Mouse (Mus musculus) heart, adult 18-20 months (tissue): ENCODE measurements around the gene Sardh. TPM values are rescaled to one million over a fixed set of nuclear protein-coding genes. Genes with fewer than 3 reads are reported as not detected.

Experiments used
- DNase-seq, 2 experiments: peaks; one replicate each; pipeline ENCODE4 v3.0.0; 2021 to 2022; ENCODE audit warnings: mixed read lengths in 1 of 2
- total RNA-seq, 2 experiments: library from RNA; stranded (reverse); gene quantifications; 2 replicates each; pipeline ENCODE4 v1.2.3; 2021

Gene Sardh
- total RNA-seq, 2 experiments from 2014 or later: 7.1 TPM

DNA sequence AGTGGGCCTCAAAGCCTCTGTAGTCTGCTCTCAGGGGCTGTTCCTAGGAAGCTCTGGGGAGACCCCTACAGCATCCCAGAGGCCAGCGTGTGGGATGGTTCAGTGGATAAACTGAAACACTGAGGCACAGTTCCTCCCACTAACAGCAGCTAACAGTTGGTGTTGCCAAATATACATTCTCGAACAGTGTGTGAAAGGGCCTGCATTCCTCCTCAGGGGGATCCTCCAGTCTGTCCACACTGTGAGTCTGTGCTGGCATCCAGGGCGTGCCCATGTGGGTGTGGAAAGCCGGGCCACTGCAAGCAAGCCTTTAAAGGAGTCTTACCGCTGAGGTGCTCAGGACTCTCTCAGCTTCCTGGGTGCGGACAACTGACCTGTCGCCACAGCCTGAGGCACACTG lies 21.6 kb downstream of the Sardh start:
- DNase-seq: no peak

DNA sequence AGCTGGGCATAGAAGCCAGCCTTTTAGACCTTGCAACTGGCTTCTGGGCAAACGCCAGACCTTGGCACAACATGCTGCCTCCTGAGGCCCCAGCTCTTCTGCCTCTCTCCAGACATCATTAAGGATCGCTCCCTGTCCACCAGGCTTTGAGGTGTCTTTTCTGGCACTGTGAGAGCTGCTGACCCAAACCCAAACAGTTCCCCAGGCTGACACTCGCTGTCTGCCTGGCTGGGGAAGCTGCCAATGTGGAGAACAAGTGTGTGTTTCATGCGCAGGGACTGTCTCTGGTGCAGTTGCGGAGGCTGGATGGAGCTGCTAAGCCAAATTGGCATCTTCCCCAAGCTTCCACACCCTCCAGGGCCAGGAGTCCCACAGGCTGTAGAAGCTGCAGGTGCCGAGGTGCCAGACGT lies 25.1 kb downstream of the Sardh start:
- no peak for DNase-seq

DNA sequence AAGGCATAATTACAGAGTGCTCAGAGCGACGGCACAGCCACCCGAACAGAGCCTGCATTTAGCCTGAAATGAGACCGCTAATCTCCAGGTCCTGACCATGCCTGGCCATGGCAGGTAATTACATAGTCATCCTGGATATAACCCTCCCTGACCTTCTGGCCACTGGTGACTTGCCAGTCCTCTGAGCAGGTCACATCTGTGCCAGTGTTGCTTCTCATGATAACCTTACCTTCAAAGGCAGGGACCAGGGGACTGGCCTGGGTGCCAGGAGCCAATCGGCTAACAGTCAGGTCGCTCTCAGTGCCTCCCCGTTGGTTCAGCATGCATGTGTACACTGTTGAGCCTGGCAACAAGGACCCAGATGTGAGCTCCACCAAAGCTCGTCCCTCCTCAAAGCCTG lies 29.6 kb downstream of the Sardh start:
- no peak for DNase-seq

DNA sequence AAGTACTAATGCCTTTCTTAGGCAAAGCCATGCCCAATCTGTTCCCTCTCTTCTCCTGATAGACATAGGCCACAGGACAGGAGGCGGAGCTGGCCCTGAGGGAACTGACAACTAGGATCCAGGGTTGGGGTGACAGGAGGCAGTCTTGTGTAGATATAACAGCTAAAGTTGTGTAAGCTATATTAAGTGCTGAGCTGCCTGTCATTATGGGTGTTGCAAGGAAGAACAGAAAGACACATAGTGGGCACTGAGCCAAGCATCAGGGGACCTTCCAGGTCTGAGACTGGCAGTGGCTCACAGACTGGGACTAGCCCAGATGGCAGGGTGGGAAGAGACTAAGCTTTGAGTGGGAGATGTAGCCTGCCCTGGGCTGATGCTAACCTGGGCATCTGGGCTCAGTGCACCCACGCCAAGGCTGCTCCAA lies 30.0 kb downstream of the Sardh start:
- DNase-seq: peak in 1 of 2 experiments; percentile 27

- no peak for DNase-seq
Measured at GRCm38 (mm10) chr2:27215537-27215936, 32.6 kb downstream of the Sardh start.

DNA sequence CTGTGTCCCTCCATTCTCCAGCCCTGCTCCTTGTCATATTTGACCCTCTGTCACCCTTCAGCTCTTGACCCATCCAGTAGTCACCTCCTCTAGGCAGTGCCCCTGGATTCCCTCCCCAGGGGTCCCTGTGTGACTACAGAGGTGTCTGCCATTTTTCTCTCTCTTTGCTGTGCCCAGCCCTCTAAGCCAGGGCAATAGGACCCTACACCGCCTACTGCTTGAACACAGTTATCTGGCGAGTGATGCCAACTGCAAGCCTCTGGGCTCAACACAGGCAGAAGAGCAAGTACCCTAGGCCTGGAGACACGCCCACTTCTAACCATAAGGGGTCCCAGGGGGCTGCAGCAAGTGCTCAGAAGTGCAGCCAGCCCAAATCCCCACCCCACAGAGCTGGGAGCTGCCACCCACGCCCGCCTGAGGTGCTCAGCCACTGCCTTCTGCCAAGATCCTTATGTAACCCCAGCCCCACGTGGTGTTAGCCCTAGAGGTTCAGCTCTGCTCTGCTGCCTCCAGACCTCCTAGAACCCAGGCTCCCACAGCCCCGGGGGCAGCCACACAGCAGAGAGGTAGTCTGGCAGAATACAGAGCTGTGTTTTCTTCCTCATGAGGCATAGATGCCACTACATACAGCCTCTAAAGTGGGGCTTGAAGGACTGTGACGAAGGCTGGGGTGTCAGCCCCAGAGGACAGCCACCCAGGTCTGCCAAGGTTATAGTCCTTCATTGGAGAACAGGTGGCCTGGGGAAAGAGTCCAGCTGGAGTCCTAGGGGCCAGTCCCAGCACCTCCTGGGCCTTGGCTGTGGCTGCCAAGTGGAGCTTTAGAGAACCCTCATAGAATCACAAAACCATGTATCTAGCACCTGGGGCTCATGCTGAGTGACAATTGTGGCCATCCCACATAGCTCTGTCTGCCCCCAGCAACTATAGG lies 35.9 kb downstream of the Sardh start:
- peak; percentile 67 to 70 for DNase-seq

GRCm38 (mm10) chr2:27210676-27211210 lies 37.4 kb downstream of the Sardh start:
- no peak for DNase-seq

- peak; percentile 45 to 76 for DNase-seq
Measured at GRCm38 (mm10) chr2:27210255-27210654, 37.9 kb downstream of the Sardh start.

GRCm38 (mm10) chr2:27209816-27210215 lies 38.3 kb downstream of the Sardh start:
- peak; percentile 65 to 81 for DNase-seq

DNA sequence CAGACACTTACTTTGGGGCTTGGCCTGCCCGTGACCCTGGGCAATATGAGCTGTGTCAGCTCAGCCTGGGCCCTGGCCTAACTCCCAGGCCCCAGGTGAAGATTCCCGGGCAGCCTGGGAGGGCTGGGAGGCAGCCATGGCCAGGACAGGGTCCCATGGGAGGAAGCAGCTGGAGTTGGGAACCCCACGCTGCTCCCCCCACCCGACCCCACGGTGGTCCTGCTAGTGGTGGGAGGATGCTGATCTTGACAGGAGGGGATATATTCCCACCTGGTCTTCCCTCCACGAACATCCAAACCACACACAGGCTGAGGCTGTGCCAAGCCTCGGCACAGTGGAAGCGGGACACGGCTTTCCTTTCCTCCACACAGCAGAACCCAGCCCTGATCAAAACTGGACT lies 38.8 kb downstream of the Sardh start:
- peak in 1 of 2 experiments; percentile 19 for DNase-seq

DNA sequence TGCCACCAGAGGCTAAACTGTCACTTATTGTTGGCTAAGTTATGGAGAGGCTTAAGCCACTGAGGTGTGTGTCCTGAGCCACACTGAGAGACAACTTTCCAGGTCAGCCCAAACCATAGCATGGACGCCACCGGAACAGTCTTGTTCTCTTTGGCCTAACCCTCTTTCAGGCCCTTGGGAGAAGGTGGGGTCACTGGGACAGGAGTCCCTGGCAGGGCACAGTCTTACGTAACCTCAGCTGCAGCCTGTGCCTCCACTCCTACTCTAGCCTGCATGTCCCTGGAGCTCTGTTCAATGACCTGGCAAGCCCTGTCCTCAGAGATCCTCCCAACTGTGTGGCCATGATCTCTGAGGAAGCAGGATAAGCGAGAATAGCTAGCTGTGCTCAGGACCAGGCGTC lies 41.0 kb downstream of the Sardh start:
- DNase-seq: peak; percentile 85 to 92

DNA sequence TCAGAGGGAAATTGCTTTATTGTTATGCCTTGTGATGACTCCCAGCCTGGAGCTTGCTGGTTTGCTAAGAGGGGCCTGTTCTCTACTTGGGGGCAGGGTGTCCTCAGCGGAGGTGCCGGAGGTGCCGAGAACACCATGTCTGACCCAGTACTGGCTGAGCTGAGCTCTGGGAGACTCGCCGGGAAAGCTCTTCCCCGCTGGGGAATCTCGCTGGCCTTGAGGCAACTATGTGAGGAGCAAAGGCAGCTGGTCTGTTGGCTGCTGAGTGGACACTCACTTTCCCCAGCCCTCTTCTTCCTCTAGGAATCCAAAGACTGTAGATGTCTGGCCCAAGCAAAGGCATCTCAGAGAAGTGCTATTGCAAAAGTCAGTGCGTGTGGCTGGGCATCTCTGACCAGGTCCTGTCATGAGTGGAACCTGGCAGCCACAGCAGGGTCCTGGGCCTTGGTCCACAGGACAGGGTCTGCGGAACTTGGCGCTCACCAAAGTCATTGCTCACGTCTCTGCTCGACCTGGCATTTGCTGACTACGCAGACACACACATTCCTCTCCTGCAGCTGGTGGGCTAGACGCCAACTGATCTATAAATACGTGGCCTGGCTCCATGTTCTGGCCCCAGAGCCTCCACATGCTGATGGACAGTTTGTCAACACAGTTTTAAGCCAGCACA lies 41.9 kb downstream of the Sardh start:
- peak; percentile 87 to 92 for DNase-seq

DNA sequence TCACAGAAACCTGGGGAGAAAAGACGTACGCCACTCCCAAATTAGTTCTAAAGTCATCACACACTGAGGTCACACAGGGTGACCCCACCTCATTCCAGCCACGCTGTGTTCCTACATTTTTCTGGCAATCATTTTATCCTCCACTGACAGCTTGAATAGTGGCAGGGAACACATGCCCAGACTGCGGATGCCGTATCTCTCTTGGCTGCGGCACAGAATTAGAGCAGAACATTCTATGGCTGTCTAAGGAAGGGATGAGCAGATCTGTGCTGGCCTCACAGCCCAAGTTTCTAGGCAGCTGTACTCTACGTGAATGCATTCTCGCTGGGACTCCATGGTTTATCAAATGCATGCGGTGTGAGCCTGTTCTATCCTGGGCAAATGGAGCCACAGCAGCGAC lies 42.5 kb downstream of the Sardh start:
- peak; percentile 67 to 79 for DNase-seq

GRCm38 (mm10) chr2:27200586-27200985 lies 47.6 kb downstream of the Sardh start:
- DNase-seq: no peak

- DNase-seq: peak; percentile 41 to 61
Measured at GRCm38 (mm10) chr2:27198551-27199246, 49.4 kb downstream of the Sardh start.

DNA sequence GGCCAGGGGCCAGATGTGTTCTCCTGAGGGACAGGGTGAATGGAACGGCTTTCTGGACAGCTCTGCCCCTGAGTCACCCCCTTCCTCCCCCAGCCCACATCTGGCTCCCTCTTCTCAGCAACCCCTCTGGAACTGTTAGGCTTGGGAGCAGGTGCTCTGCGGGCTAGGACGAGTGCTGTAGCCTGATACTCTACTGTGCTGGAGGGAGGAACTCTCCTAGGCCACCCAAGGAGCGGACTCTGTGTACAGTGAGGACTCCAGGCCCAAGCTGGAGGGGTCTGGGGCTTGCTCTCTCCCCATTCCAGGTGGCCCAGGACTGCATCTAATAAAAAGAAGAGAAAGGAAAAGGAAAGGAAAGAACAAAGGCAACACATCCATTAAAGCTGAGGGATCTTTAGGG lies 58.1 kb downstream of the Sardh start:
- no peak for DNase-seq

DNA sequence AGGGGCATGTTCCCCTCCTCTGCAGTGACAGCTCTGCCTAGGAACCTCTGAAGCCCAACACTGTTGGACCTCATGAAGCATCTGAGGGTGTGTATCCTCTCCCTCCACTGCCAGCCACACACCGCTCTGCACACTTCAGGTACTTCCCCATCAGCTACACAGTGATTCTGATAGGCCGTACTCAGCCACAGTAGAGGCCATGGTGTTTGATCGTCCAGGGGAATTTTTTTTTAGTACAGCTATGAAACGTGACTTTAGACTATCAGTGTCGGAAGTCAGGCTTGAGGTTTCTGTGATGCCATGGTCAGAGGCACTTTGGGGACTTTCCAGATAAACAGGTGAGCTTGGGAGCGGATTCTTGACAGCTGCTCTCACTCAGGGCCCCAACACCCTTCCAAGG lies 60.6 kb downstream of the Sardh start:
- no peak for DNase-seq

DNA sequence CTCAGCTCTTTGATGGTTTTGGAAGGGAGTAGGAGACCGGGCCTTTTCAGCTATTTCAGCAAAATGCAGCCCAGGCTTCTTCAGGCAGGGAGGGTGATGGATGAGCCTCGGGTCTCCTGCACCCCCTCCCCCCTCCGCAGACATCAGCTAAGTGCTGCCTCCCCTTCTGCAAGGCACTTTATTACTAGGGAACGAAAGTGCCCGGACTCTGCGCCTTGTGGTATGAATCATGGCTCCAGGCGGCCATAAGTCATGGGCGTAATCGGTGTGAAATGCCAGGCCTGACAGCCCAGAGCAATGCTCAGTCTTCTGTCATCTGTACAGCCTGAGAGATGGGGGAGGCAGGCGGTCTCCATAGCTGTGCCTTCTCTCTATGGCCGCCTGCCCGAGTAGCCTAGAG lies 64.4 kb downstream of the Sardh start:
- no peak for DNase-seq

DNA sequence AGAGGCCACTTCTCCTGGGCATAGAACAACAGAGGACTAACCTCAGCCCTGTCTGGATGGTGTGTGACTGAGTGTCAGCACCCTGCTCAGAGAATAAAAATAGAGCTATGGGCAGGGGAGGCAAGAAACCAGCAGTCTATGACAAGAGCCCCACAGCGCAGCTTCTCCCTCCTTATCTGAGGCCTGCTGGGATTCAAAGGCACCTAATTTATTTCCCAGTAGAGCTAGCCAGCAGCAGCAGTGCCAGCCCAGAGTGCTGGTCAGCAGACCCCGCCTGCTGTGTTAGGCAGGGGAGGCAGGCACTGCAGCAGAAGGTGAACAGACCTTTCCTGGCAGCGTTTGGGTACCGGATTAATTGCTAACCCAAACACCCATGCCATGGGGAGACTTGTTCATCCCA lies 66.2 kb downstream of the Sardh start:
- DNase-seq: peak; percentile 44 to 72

GRCm38 (mm10) chr2:27179101-27179500 lies 69.0 kb downstream of the Sardh start:
- peak in 1 of 2 experiments; percentile 41 for DNase-seq

GRCm38 (mm10) chr2:27175696-27176267 lies 72.4 kb downstream of the Sardh start:
- peak; percentile 31 to 52 for DNase-seq

DNA sequence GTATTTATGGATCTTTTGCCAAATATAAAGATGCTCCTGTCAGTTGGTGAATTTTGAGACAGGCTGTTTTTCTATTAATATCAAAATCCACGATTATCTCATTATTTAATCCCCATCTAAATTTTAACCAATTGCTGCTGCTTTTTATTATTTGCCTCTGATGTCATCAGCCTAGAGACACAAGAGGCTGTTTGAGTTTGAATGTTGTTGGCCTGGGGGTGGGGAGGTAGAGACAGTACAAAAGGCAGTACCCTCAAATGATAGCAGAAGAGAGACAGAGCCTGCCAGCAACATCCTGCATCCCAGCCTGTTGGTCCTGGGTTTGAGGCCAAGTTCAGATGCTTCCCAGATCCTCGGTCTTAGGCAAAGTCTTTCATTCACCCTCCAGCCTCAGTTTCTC lies 73.9 kb downstream of the Sardh start:
- no peak for DNase-seq
